Mouse (Mus musculus): Measurements from ENCODE around the gene Mdm2.

DNA sequence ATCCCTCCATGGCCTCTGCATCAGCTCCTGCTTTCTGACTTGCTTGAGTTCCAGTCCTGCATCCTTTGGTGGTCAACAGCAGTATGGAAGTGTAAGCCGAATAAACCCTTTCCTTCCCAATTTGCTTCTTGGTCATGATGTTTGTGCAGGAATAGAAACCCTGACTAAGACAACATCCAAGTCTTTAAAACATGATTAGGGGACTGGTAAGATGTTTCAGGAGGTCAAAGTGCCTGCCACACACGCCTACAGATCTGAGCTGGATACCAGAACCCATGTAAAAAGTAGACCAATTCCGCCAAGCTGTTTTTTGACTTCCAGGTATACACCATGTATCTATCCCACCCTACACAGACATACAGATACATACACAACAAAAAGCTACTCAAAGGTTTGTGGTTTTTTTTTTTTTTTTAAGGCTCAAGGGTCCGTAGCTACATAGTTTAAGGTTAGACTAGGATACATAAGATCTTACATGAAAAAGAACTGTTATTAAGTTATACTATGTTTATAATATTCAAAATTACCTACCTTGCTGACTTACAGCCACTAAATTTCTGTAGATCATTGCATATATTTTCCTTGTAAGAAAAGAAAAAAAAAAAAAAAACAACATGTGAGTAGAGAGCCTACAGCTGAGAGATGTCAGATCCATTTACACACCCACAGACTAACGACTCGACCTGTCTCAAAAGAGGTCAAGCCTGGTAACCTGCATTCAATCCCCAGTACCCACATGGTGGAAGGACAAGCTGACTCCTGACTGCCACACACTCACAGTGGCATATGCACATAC is 9.3 kb downstream of the Mdm2 start:
- TF ChIP-seq CTCF (IDR thresholded peaks at IDR 0.05; ENCODE audit: extremely low read depth, insufficient read length, insufficient replicate concordance, low read depth, low read length) (no peak), POLR2A (IDR thresholded peaks at IDR 0.05; ENCODE audit: low read depth, low read length) (no peak)
